Mouse (Mus musculus) CD8-positive naive resting alpha-beta T cell, adult 2 months (primary cell): ENCODE measurements around the gene Gm20696.

Experiments used
- DNase-seq, 2 experiments: peaks; one replicate each; pipeline ENCODE4 v3.0.0; 2022; ENCODE audit warnings: low read depth in 2 of 2, low spot score in 2 of 2

The Gm20696 gene

DNA sequence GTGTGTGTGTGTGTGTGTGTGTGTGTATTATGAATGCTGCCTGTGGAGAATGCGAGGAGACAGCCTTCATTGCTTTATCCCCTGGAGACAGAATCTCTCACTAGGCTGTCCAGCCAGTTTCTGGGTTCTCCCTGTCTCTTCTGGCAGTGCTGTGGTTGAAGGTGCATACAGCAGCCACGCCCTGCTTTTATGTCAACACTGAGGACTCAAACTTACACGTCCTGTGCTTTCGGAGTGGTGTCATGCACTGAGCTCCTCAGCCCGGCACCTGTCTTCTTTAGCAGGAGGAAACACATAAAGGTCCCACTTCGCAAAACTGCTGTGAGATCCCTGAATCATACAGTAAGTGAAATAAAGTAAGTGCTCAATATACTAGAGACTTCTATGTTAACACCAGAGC, 264.8 kb downstream of the Gm20696 start:
- peak; percentile 61 to 69 for DNase-seq

DNA sequence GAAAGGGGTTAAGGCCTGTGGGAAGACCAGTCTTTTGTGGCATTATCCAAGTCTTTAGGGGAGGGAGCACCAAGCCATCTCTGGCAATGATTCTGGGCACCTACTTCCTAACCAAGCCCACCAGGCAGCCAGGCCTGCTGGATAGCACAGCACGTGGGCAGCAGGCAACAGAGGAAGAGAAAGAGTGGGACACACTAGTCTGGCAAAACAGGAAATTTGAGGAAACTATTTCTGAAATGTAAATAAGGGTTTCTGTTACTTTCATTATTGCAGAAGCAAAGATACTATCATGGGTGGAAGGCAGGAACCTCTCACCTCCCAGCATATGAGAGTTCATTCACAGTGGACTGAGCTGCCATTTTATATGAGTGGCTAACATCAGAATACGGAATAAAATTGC, 265.4 kb downstream of the Gm20696 start:
- no peak for DNase-seq

DNA sequence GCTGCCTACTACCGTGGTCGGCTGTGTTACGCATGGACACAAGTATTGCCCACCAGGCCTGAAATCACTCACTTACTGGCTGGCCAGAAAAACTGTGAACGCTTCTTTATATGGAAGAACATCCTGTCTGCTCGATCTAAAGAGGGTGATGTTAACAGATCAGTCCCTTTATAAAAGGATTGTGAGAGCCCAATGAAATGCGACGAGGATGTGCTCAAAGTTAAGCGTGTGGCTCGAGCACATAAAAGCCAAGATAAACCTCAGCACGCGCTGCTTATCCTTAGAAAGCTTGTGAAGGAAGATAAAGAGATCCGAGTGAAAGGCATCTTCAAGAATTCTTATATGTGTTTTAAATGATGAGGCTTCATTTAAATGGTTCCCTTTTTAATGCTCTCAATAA, 270.9 kb downstream of the Gm20696 start:
- DNase-seq: no peak

DNA sequence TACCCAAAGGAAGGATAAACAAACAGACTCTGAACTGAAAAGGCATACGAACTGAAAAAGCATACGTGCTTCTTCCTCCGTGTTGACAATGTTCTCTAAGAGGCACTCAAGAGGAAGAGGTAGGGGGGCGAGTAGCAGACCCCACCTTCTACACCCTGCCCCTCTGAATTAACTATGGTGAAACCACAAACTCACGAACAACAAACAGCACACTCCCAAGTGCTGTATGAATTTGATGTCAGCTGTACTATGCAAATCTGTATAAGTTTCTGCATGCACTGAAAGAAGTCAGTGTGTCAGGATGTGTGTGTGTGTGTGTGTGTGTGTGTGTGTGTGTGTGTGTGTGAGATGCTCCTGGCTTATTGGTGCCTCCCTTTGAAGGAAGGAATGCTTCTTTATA, 271.8 kb downstream of the Gm20696 start:
- DNase-seq: no peak

DNA sequence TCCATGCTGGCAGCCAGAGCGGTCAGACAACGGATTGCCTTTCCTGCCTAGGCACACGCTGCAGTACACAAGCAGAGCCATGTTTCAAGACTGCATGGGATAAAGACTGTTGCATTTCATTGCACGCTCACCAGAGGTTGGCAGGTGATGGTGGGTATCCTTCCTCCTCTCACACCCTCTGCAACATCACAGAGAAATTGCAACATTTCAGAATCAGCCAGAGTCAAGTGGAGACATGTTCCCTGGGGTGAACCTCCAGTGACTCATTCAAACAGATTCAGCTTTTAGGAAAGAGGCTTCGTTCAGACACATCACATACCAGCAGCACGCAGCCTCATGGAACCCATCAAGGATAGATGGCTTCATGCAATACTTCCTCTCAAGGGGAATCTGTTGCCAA, 274.1 kb downstream of the Gm20696 start:
- DNase-seq: no peak

DNA sequence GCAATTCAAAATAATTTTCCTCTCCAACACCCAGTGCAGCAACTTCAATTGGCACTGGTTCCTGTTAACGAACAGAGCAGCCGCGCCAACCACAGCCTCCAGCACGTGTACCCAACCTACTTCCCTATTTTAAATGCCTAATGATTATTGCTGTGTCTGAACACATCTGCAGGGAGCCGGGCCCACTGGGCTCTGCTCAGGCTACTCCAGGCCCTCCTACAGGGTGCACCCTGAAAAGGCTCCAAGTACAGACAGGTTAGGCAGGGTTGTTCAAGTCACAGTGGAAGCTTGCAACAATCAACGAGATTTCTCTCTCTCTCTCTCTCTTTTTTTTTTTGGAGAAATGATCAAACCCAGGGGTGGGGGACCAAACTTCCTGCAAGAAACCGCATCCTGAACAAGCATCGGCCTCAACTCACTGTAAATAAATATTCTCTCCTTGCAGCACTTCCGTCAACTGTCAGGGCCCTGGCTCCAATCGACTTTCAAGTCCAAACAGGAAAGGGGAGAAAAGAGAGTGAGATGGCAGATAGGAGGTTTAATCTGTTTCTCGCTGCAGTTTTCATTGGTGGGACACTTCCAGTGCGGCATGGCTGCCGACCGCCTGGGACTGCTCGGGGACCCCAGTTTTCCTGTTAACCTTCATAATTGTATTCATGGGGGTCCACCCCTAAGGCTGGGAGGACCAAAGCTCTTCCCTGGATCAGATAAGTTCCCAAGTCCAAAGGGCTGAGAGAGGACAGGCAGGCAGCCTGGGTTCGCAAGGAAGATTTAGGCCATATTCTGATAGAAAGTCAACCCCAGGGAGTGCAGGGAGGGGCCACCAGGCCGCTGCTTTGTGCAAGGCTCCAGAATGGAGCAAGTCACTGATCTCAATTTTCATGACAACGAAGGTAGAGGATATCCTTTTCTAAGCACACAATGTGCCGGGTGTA, 277.6 kb downstream of the Gm20696 start:
- DNase-seq: peak; percentile 55 to 71

DNA sequence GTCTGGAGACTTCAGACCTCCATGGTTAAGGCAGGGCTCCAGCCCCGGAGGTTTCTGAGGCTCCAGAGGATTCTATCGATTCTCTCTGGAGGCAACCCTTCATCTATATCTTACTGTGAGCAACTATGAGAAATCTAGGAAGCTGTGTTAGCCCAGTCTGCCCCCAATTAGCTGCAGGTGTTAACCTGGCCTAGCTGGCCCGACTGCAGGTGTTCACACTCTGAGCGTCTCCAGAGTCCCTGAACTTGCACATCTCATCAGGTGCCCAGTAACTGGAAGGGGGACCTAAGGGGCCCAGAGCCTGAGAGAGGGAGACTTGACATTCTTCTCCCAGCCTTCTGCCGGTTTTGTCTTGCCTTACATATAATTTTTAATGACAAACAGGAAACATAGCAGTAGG, 278.6 kb downstream of the Gm20696 start:
- no peak for DNase-seq

DNA sequence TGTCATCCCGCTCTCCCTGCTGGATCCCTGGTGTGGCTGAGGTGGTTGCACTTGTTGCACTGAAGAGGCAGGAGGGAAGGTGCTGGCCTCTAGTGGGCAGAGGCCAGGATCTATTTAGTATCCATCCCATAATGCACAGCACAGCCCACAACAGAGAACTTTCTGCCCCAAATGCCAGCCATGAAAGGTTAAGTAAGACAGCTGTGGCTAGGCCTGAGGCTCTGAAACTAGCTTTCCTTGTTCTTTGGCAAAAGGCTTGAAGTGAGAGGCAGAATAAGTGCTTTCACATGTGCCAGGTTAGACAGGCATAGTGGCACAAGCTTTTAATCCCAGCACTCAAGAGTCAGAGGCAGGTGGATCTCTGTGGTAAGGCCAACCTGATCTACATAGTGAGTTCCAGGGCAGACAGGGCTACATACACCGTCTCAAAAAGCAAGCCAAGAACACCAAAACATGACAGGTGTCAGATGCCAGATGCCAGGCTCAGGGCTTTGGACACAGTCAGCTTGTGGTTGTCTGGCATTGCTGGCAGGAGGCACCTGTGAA, 281.5 kb downstream of the Gm20696 start:
- peak; percentile 51 to 54 for DNase-seq

DNA sequence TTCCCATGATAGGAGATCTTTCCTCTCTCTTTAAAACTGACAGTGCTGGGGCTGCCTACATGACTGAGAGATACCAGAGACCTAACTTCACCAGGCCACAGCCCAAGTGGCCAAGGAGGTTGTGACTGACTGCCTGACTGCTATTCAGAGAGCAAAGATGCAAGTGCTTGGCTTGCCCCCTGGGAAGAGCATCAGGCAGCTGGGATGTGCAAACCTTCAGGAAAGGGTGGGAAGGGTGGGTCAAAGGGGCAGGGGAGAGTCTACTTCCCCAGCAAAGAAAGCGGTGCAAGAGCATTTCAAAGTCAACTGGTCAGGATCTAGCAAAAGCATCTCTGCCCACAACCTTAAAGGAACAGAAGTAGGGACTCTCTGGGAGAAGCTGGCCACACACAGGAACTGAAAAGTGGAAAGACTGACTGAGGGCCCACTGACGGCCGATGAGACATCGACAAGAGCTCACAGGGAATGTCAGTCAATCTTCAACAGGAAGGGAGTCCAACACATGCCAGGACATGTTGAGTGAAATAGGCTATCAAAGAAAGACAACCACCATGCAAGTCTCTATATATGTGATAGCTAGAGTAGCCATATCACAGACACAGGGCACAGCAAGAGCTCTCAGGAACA, 282.6 kb downstream of the Gm20696 start:
- no peak for DNase-seq

DNA sequence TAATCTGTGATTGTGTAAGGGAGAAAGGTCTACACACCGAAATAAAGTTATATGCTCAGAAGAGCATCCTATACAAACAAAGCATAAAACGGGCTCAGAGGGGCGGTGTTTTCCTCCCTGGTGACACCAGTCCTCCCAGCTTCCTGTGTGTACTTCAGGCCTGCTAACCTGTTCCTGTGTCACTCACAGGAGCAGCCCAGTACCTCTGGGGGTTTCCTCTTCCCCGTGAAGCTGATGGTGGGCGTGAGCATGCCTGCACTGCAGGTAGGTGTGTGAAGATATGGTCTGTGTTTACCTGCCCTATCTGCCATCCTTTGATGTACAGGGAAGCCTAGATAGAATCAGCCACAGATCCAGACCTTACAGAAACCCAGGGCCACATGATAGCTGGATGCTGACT, 286.5 kb downstream of the Gm20696 start:
- DNase-seq: peak; percentile 62 to 66

DNA sequence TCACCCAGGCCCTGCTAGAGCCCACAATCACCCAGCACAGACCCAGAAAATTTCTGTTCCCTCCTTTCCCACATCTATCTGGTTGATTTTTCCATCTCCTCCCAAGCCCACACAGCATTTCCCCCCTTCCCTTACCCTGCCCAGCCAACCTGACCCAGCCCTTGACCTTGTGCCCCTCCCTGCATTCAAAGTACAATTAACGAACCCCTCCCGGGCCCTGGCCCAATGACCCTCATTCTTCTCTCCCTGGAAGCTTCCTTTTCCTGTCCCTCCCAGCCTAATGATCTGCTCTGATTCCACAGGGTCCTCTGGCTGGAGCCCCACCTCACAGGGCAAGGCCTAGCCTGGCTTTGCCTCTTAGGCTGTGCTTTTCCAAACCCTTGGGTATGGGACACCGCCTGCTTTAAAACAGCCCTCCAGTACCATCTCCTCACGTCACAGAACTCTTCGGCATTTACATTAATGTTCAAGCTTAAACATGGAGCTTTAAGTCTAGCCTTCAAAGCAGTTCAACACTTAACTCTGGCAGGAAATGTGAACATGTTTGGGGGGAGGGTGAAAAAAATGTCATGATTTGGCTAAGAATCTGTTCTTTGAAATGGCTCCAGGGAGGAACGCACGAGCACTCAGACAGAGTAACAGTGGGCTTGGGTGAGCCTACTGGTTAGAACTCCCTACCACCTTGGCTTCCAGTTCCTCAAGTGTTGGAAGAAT, 287.4 kb downstream of the Gm20696 start:
- no peak for DNase-seq

DNA sequence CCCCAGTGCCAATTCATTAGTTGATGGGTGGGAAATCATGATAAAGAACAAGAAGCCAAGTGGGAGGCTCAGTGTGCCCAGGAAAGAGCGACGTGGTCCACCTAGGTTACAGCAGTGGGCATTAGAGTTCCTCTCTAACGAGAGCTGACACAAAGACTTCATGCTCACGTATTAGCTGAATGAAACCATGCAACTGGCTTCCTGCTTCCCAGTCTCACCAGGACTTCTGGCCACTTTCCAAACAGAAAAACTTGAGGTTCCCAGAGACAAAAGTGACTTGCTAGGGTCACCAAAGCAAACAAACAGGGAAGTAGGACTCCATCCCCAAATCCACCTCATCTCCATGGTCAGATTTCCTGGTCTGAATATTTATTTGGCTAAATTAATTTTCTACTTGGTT, 288.9 kb downstream of the Gm20696 start:
- DNase-seq: no peak

DNA sequence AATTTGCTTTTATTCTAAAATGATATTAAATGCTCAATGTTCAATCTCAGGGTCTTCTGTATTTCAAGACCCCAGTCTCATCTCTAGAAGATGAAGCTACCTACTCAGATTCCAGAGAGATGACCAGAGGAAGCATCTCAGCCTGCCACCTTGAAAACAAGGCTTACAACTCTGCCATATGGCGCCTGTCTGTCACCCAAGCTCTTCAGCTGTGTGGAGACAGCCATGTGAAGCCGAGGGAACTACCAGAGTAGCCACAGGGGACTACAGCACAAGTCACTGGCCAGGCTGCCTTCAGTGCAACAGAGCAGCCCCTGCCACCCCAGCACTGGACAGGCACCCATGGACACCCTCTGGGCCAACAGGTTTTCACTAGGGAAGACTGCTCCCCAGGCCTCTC, 289.5 kb downstream of the Gm20696 start:
- no peak for DNase-seq

DNA sequence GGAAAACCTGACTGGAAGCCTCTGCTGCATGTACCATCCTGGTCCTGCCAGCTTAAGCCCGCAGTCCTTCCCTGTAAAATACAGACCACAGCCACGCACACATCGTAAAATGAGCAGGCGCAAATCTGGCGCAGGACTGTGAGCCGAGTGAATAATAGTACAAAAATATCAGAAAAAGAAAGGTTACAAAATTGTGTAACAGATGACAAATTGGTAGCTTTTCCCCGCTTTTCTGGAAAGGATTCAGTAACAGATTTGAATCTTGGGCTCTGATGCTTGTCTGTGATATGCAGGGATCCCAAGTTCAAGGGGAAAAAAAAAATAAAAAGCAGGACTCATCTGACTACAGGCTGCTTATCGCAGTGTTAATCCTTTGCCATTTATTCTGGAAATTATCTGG, 289.9 kb downstream of the Gm20696 start:
- no peak for DNase-seq

DNA sequence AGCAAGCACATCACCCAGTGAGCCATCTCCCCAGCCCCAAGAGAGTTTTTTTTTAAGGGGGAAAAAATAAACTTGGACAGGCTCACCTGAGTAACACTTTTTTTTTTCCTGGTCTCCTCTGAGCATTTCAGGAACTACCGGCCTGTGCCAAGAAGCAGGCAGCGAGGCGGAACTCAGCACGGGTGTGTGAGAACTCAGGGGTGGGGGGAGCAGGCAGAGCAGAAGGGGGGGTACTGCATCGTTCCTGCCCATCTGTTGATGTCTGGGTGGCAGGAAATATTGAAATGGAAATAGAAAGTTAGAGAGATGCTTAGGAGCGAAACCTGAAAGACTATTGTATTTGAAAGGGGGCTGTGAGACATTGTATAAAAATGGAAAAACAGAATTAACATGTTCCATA, 290.7 kb downstream of the Gm20696 start:
- DNase-seq: no peak

DNA sequence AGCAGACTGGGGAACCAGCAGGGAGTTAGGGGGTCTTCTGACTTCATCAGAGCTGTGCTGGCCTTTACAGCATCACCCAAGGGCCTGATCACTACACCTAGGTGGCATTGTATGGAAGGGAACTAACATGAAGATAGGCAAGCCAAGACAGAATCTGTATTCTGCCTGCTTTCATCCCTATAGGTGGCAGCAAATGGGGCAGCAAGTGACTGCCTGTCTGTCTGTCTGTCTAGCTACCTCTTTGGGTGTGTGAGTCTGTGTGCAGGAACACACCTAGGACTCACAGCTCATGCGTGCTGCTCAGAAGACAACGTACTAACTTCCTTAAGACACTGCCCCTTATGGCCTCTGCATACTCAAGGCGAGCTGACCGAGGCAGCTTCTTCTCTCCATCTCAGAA, 291.2 kb downstream of the Gm20696 start:
- peak in 1 of 2 experiments; percentile 55 for DNase-seq

DNA sequence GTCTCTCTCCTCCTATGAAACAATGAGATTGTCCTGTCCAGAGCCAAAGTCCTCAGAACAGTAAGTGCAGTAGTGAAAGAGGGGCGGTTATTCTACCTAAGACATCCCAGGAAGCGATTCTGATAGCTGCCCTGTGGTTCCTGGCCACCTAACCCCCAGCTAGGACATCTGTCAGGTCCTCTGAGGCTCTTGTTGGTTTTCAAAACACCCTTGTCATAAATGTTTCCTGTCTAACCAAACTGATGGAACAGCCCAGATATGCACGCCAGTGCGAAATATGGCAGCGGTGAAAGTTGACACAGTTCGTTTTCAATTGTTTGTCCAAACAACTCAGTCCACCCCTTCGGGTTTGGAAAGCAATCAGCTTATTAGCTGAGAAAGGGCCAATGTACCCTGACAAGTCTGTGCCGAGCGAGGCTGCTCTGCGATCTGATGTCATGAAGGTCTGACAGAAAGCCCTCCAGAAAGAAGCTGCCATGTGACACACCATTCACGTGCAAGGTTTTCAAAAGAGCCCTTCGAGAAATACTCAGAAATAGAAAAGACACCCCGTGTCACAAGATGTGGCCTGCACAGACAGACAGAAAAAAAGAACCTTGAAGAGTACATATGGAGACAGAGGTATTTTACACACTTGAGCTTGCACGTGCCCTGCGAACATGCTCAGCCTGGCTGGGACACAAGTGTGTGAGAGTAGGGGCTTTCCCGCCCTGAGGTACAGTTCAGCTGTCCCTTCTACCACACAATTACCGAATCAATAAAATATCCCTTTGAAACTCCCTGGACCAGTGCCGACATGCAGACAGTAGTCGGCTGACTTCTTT, 291.9 kb downstream of the Gm20696 start:
- peak; percentile 59 to 65 for DNase-seq

DNA sequence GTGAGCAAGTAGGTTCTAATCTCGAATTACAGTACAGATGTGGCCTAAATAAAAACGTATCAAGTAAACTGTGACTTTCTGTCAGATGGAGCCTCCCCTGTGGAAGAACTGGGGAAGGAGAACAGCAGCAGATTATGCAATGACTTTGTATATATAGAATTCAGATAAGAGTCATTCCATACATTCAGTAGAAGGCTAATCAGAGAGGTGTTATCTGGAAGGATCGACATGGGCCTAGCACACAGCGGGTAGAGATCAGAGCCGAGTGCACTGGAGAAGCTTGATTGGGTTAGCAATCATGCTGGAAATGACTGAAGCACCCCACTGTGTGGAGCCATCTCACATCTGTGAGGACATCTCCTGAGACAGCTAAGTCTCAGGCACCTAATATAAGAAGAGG, 294.2 kb downstream of the Gm20696 start:
- no peak for DNase-seq

DNA sequence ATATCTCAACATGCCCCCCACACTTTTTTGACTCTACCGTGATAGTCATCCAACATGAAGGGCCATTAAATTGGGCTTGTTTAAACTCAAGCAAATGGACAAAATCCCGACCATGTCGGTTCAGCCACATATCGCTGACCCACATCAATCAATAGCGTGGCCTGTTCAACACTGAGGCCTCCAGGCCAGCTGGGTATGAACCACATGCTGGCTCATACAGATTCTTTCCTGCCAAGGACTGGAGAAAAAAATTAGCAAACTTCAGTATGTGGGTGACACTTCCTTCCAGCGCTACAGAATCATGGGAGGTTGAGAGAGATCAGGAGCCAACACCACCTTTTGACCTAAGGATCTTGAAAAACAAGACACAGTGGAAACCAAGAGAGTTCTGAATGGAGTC, 294.6 kb downstream of the Gm20696 start:
- no peak for DNase-seq

DNA sequence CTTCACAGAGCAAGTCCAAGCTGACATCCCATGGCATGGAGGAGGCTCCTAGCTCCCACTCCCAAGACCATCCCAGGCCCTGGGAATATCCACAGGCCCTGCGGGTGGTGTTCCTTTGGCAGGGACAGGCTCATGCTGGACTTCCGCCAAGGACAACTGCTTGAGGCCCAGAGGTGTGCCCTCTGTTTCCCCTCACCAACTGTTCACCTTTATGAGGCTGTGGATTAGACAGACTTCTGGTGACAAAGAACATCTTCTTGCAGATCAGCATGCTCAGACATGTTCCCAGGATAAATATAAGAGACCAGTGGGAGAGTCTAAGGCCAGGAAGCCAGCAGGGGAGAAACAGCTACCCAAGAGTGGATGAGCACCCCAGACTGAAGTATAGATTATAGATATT, 296.7 kb downstream of the Gm20696 start:
- DNase-seq: no peak

DNA sequence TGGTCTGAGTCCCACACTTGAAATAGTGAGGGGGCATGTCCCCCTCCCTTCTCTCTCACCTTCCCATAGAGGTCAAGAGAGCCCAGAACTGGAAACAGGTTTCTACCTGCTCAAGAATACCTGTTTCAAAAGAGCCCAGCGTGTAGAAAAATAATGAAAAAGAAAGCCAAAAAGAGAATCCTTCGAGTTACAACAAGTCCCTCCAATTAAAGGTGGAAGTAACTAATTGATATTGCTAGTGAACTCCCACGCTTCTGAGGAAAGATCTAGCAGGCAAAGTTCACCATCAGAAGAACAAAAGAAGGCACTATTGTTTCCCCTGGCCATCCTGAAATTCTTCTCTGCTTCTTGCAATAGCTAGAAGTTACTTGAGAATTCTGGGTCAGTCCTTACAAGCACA, 297.4 kb downstream of the Gm20696 start:
- no peak for DNase-seq
